Mouse (Mus musculus): ENCODE results near the gene Uqcrq. TPM values are rescaled to one million over a fixed set of nuclear protein-coding genes. Genes with fewer than 3 reads are reported as not detected.

The Uqcrq gene
- polyA plus RNA-seq, 1 experiment from 2014 or later: 520 TPM

DNA sequence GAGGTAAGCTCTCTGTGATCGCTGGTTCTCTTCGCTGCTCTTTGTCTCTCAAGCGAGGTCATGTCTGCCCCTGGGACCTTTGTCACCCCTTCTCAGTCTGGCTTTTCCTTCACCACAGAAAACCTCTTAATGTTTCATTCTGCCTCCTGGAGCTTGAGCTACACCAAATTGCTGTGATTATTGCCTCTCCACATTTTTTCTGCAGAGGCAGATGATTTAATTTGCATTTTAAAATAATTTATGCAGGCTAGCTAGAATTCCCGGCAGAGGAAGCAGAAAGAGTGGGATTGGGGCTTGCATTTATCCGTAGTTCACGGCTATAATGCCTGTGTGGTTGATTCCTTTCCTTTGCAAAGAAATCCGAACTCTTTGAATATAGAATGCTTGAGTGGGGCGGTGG lies 45.0 kb upstream of the Uqcrq start:
- 25% methylated on average over 8 of the region's 8 CpGs for WGBS
- Histone ChIP-seq H3K4me1 (ENCODE audit: insufficient read depth, low read depth, low read length) (no peaks in the 10 kb centered on the region; the same call in 1 of the 2 replicates), H3K27ac (ENCODE audit: low read length) (no peak overlapping the region), H3K36me3 (ENCODE audit: insufficient read depth, low read length) (no peaks in the 10 kb centered on the region), H3K9me3 (ENCODE audit: low read length) (no peaks in the 10 kb centered on the region), H3K4me2 (replicated peaks; ENCODE audit: low read depth, low read length) (no peak overlapping the region), H3K9ac (replicated peaks; ENCODE audit: low read depth) (no peak overlapping the region), H3K4me3 (ENCODE audit: low read depth, low read length) (no peak overlapping the region), H3K27me3 (replicated peaks; ENCODE audit: insufficient read depth, low read length) (peaks cover 58% of the 10 kb centered on the region)
- no peak for TF ChIP-seq CTCF (IDR thresholded peaks at IDR 0.05)
- no peak for TF ChIP-seq EP300 (IDR thresholded peaks at IDR 0.05)
- DNase-seq (ENCODE audit: low spot score) (no peak), ATAC-seq (no peak)

DNA sequence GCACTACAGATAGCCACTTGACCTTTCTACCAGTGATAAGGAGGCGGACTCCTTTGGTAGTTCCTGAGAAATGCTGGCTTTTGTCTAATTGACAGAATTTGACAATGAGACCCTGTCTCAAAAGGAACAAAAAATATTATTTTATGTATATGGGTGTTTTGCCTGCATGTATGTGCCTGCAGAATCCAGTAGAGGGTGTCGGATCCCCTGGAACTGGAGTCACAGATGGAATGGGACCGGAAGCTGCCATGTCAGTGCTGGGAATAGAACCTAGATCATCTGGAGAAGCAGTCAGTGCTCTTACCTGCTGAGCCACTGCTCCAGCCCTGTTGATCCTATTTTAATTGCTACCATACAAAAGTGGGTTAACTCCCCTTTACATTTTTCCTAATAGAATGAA lies 42.1 kb upstream of the Uqcrq start:
- WGBS: 76% methylated on average over 3 of the region's 3 CpGs
- peak; percentile 36 for TF ChIP-seq CTCF (IDR thresholded peaks at IDR 0.05)
- no peak for TF ChIP-seq EP300 (IDR thresholded peaks at IDR 0.05)
- Histone ChIP-seq H3K27me3 (replicated peaks; ENCODE audit: insufficient read depth, low read length) (peaks cover 35% of the 10 kb centered on the region; the same call in 1 of the 2 replicates), H3K9me3 (ENCODE audit: low read length) (no peaks in the 10 kb centered on the region), H3K36me3 (ENCODE audit: insufficient read depth, low read length) (no peaks in the 10 kb centered on the region), H3K9ac (replicated peaks; ENCODE audit: low read depth) (no peak overlapping the region), H3K4me1 (ENCODE audit: insufficient read depth, low read depth, low read length) (no peaks in the 10 kb centered on the region), H3K4me2 (replicated peaks; ENCODE audit: low read depth, low read length) (no peak overlapping the region), H3K4me3 (ENCODE audit: low read depth, low read length) (no peak overlapping the region), H3K27ac (ENCODE audit: low read length) (no peak overlapping the region)
- ATAC-seq: no peak
- no peak for DNase-seq (ENCODE audit: low spot score)

DNA sequence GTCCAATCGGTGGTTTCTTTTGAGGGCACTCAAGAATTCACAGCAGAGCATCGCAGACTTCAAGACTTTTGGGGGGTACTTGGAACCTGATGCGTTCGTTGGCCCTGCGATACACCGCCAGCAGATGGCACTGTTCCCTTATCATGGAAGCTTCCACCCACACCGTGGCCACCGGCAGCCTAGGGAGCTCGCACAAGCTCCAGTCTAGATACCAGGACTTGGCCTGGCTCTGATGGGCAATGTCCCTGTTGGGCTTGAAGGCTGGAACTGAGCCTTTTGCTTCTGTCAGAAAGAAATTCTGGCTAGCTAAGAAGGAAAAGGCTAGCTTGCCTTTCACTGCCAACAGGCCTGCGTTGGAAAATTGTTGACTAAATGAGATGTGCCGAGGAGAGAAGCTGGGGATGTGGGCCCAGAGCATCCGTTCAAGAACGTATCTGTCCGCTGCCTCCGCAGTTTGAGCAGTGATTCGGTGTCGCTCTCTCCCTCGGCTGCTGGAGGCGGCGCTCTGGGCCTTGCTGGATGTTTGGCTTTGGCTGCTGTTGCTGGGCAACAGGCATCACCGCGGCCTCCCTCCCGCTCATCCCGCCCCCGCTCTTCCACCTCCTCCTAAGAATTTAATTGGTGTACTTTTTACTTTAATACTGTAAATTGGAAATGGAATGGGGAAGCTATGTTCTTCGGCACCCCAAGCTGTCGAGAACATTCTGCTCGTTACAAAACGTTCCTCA lies 39.5 kb upstream of the Uqcrq start, which contains the start of gene Gm9837:
Gm9837 (minus strand) TSS at position 512 of the 728 bp plus-strand sequence.
- Histone ChIP-seq H3K9ac (replicated peaks; ENCODE audit: low read depth) (no peak within 1 kb of the TSS), H3K36me3 (ENCODE audit: insufficient read depth, low read length) (no peaks in the 10 kb centered on the region), H3K27ac (ENCODE audit: low read length) (no peak within 1 kb of the TSS), H3K9me3 (ENCODE audit: low read length) (no peaks in the 10 kb centered on the region), H3K4me3 (ENCODE audit: low read depth, low read length) (no peak within 1 kb of the TSS), H3K27me3 (replicated peaks; ENCODE audit: insufficient read depth, low read length) (peaks cover 32% of the 10 kb centered on the region; the same call in 1 of the 2 replicates), H3K4me2 (replicated peaks; ENCODE audit: low read depth, low read length) (peak within 1 kb of the TSS; percentile 3; the same call in 1 of the 2 replicates), H3K4me1 (ENCODE audit: insufficient read depth, low read depth, low read length) (0 out of 2 replicates have a peak, but pooled peaks cover 6% of the 10 kb centered on the region)
- peak; percentile 85 for ATAC-seq
- TF ChIP-seq CTCF (IDR thresholded peaks at IDR 0.05) (peak; percentile 97), EP300 (IDR thresholded peaks at IDR 0.05) (no peak)
- peak; percentile 90 for DNase-seq (ENCODE audit: low spot score)
- WGBS: 4% methylated on average over 29 of the region's 29 CpGs

DNA sequence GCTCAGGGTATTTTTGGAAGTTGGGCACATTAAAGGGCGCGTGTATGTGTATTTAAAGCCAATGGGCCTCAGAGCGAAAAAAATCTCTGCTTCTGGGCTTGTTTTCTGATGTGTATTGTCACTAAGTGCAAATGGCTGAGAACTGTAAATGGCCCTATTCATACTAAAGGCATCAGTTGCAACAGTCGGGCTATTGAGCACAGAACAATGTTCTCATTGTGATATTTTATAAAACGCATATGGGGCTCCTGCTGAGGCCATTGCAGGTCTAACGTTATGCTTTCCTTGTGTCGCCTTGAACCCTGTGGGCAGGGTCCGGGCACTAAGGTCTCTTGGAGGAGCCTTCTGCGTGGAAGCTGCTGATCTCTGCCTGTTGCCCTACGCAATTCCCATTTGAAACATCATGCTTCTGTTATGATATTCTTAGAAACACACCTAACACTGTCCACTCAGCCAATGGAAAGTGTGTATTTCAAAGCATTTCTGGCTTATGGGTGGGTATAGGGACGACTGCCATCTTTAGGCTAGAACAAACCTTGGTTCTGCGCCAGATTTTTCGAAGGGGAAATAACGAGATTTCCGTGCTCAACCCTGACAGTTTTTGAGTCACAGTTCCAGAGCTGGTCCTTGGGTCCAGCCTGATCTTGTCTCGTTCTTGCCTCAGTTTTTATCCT lies 38.8 kb upstream of the Uqcrq start:
- Histone ChIP-seq H3K4me1 (ENCODE audit: insufficient read depth, low read depth, low read length) (0 out of 2 replicates have a peak, but pooled peaks cover 6% of the 10 kb centered on the region), H3K4me2 (replicated peaks; ENCODE audit: low read depth, low read length) (peak overlapping the region; percentile 3; the same call in 1 of the 2 replicates), H3K9ac (replicated peaks; ENCODE audit: low read depth) (no peak overlapping the region), H3K4me3 (ENCODE audit: low read depth, low read length) (no peak overlapping the region), H3K36me3 (ENCODE audit: insufficient read depth, low read length) (no peaks in the 10 kb centered on the region), H3K9me3 (ENCODE audit: low read length) (no peaks in the 10 kb centered on the region), H3K27me3 (replicated peaks; ENCODE audit: insufficient read depth, low read length) (peaks cover 29% of the 10 kb centered on the region; the same call in 1 of the 2 replicates), H3K27ac (ENCODE audit: low read length) (no peak overlapping the region)
- 35% methylated on average over 16 of the region's 16 CpGs for WGBS
- DNase-seq (ENCODE audit: low spot score): no peak
- ATAC-seq: no peak
- TF ChIP-seq CTCF (IDR thresholded peaks at IDR 0.05) (no peak), EP300 (IDR thresholded peaks at IDR 0.05) (no peak)

DNA sequence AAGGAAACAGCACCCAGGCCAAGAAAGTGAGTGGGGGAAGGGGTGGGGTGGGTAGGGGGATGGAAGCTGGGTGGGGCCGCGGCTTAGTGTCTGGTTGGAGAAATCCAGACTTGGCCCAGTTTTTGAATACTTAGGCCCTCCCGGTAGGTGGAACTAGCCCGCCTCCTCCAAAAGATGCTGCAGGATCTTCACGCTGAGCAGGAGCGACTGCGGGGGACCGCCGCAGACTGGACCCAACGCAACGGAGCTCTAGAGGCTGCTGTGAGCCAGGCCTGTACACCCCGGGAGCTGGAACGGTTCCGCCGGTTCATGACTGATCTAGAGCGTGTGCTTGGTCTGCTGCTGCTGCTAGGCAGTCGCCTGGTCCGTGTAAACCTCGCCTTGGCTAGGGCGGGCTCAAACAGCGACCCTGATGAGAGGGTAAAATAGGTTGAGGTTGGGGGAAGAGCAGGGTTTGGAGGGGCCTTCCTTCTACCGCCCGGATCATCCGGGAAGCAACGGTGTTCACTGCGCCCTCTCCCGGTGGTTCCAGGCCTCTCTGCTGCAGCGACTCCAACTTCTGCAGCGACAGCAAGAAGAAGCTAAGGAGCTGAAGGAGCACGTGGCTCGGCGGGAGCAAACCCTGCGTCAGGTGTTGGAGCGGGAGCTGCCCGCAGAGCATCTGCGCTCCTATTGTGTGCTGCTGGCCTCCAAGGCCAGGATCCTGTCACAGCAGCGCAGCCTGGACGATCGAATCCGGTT lies 35.8 kb upstream of the Uqcrq start:
- H3K9ac ChIP-seq (replicated peaks; ENCODE audit: low read depth): 0 out of 2 replicates have a peak overlapping the region, but pooled peaks have one; percentile 26
- peaks cover 14% of the 10 kb centered on the region; the same call in 1 of the 2 replicates for H3K4me1 ChIP-seq (ENCODE audit: insufficient read depth, low read depth, low read length)
- ATAC-seq (peak; percentile 60), DNase-seq (ENCODE audit: low spot score) (peak; percentile 80)
- peak; percentile 85 for TF ChIP-seq CTCF (IDR thresholded peaks at IDR 0.05)
- no peak for TF ChIP-seq EP300 (IDR thresholded peaks at IDR 0.05)
- peak overlapping the region; percentile 16; the same call in 1 of the 2 replicates for H3K4me3 ChIP-seq (ENCODE audit: low read depth, low read length)
- WGBS: 10% methylated on average over 40 of the region's 40 CpGs
- no peaks in the 10 kb centered on the region for H3K9me3 ChIP-seq (ENCODE audit: low read length)
- peak overlapping the region; percentile 54 for H3K4me2 ChIP-seq (replicated peaks; ENCODE audit: low read depth, low read length)
- H3K36me3 ChIP-seq (ENCODE audit: insufficient read depth, low read length): no peaks in the 10 kb centered on the region
- H3K27ac ChIP-seq (ENCODE audit: low read length): no peak overlapping the region
- peaks cover 28% of the 10 kb centered on the region for H3K27me3 ChIP-seq (replicated peaks; ENCODE audit: insufficient read depth, low read length)
